Mouse (Mus musculus) heart, adult 2 months (tissue): ENCODE measurements at regions not wholly inside any gene's neighbourhood (a gene's known extent, or its start where the extent isn't known, plus 50 kb on each side); places are given as distances from the start of the nearest gene placed in this dataset.

Experiments
- DNase-seq, 2 experiments: peaks; one replicate each; pipeline ENCODE4 v3.0.0; 2021
- H3K27ac ChIP-seq: fragments of 200-600 bp; 2 replicates; pipeline ENCODE4 v1.8.1; 2022
- H3K27me3 ChIP-seq: fragments of 200-500 bp; 2 replicates; pipeline ENCODE4 v1.6.1; 2012; ENCODE audit warnings: mild to moderate bottlenecking, low read length, inconsistent platforms, mixed read lengths; ENCODE audit not compliant: control insufficient read depth, insufficient read depth
- H3K36me3 ChIP-seq: fragments of 200-500 bp; 2 replicates; pipeline ENCODE4 v1.6.1; 2012; ENCODE audit warnings: low read length, inconsistent platforms; ENCODE audit not compliant: control insufficient read depth, insufficient read depth
- H3K4me1 ChIP-seq: fragments of 200-500 bp; 2 replicates; pipeline ENCODE4 v1.6.1; 2011; ENCODE audit warnings: low read length; ENCODE audit not compliant: control insufficient read depth, insufficient read depth
- H3K4me3 ChIP-seq: fragments of 200-600 bp; 2 replicates; pipeline ENCODE4 v1.8.1; 2022
- H3K79me2 ChIP-seq: fragments of 200-500 bp; replicated peaks from 2 replicates; pipeline ENCODE4 v1.6.1; 2012; ENCODE audit warnings: mild to moderate bottlenecking, inconsistent platforms, low read length, moderate library complexity, mixed read lengths; ENCODE audit not compliant: control insufficient read depth, insufficient read depth
- H3K9ac ChIP-seq: fragments of 200-500 bp; 2 replicates; pipeline ENCODE4 v1.6.1; 2012; ENCODE audit warnings: low read depth, mild to moderate bottlenecking, control low read depth, inconsistent platforms, low read length, mixed read lengths
- CTCF ChIP-seq: fragments of 200-600 bp; IDR thresholded peaks from 2 replicates; pipeline ENCODE4 v1.8.1; 2022; ENCODE audit warnings: antibody characterized with exemption, mild to moderate bottlenecking, moderate library complexity
- EP300 ChIP-seq: fragments of 200-500 bp; IDR thresholded peaks from 2 replicates; pipeline ENCODE4 v1.6.1; 2011; ENCODE audit warnings: low read depth, low read length, control low read depth; ENCODE audit not compliant: insufficient read depth
- POLR2A ChIP-seq: fragments of 200-500 bp; IDR thresholded peaks from 2 replicates; pipeline ENCODE4 v1.6.1; 2011; ENCODE audit warnings: mild to moderate bottlenecking, low read depth, low read length, control low read depth; ENCODE audit not compliant: insufficient read depth
- WGBS: fragments of 180-500 bp; shearing (Covaris S2); methylation state at CpG from one replicate; pipeline ENCODE4 v1.1.7; 2018; 5-methylcytosine and 5-hydroxymethylcytosine counted together
- intact Hi-C: fragments of 180-260 bp; cut with DNase I; formaldehyde crosslinking; loops from one replicate; pipeline ENCODE4 v1.15.1; 2025

GRCm38 (mm10) chr8:8335256-8335972 is 325.6 kb downstream of the Efnb2 start:
- DNase-seq, result peak in 1 of 2 experiments; percentile 20
- Histone ChIP-seq H3K27me3 (no peaks in the 10 kb centered on the region), H3K4me1 (peaks cover 3% of the 10 kb centered on the region), H3K27ac (peak overlapping the region; percentile 81), H3K36me3 (no peaks in the 10 kb centered on the region), H3K4me3 (peak overlapping the region; percentile 11; the same call in 1 of the 2 replicates), H3K9ac (0 out of 2 replicates have a peak overlapping the region, but pooled peaks have one; percentile 4), H3K79me2 (no peaks in the 10 kb centered on the region)
- intact Hi-C loops, result no loop called here
- TF ChIP-seq CTCF (no peak), EP300 (no peak), POLR2A (no peak)
- WGBS, result 41% methylated on average over 19 of the region's 19 CpGs

GRCm38 (mm10) chr8:8334515-8334914 is 326.5 kb downstream of the Efnb2 start:
- 38% methylated on average over 7 of the region's 7 CpGs for WGBS
- intact Hi-C loops, result loop anchor here (5.0 kb wide), 1 partner anchor 323 kb away; no protein-coding TSS in a partner anchor

GRCm38 (mm10) chr8:8331249-8331648 is 329.8 kb downstream of the Efnb2 start:
- H3K36me3 ChIP-seq, result no peaks in the 10 kb centered on the region
- H3K27ac ChIP-seq, result no peak overlapping the region
- peaks cover 4% of the 10 kb centered on the region for H3K4me1 ChIP-seq
- intact Hi-C loops, result loop anchor here (5.0 kb wide), 1 partner anchor 326 kb away; no protein-coding TSS in a partner anchor
- TF ChIP-seq EP300 (no peak), CTCF (peak; percentile 27; the same call in 1 of the 2 replicates), POLR2A (no peak)
- no peaks in the 10 kb centered on the region for H3K79me2 ChIP-seq
- no peak overlapping the region for H3K9ac ChIP-seq
- peak; percentile 27 to 30 for DNase-seq
- H3K27me3 ChIP-seq, result no peaks in the 10 kb centered on the region
- WGBS, result 46% methylated on average over 7 of the region's 7 CpGs
- H3K4me3 ChIP-seq, result no peak overlapping the region

More at GRCm38 (mm10) chr8:8334515-8334914, 326.5 kb downstream of the Efnb2 start:
- H3K36me3 ChIP-seq, result no peaks in the 10 kb centered on the region
- no peaks in the 10 kb centered on the region for H3K79me2 ChIP-seq
- H3K27me3 ChIP-seq, result no peaks in the 10 kb centered on the region
- TF ChIP-seq POLR2A, result 0 out of 2 replicates have a peak, but pooled peaks have one; percentile 38
- no peak for TF ChIP-seq EP300
- H3K9ac ChIP-seq, result peak overlapping the region; percentile 28
- H3K27ac ChIP-seq, result peak overlapping the region; percentile 81
- peaks cover 3% of the 10 kb centered on the region for H3K4me1 ChIP-seq
- peak overlapping the region; percentile 25 for H3K4me3 ChIP-seq
- DNase-seq, result peak; percentile 59 to 62

- no peak overlapping the region for H3K27ac ChIP-seq
- no peaks in the 10 kb centered on the region for H3K79me2 ChIP-seq
- H3K27me3 ChIP-seq, result no peaks in the 10 kb centered on the region
- H3K9ac ChIP-seq, result no peak overlapping the region
- H3K36me3 ChIP-seq, result no peaks in the 10 kb centered on the region
- TF ChIP-seq EP300 (no peak), POLR2A (no peak), CTCF (no peak)
- H3K4me1 ChIP-seq, result peaks cover 1% of the 10 kb centered on the region
- no peak overlapping the region for H3K4me3 ChIP-seq
- intact Hi-C loops, result no loop called here
- WGBS, result 27% methylated on average over 7 of the region's 7 CpGs
- DNase-seq, result peak; percentile 28 to 39
These were observed 332.9 kb downstream of the Efnb2 start for GRCm38 (mm10) chr8:8328010-8328666.

- Histone ChIP-seq H3K27ac (no peak overlapping the region), H3K27me3 (no peaks in the 10 kb centered on the region), H3K36me3 (no peaks in the 10 kb centered on the region), H3K9ac (no peak overlapping the region), H3K4me3 (no peak overlapping the region), H3K4me1 (peaks cover 1% of the 10 kb centered on the region), H3K79me2 (no peaks in the 10 kb centered on the region)
- TF ChIP-seq POLR2A, result no peak
- TF ChIP-seq EP300, result no peak
- TF ChIP-seq CTCF, result no peak
- intact Hi-C loops, result no loop called here
- peak in 1 of 2 experiments; percentile 9 for DNase-seq
- WGBS, result 47% methylated on average over 16 of the region's 16 CpGs
These were observed 334.8 kb downstream of the Efnb2 start for GRCm38 (mm10) chr8:8326066-8326834.

- H3K27ac ChIP-seq, result no peak overlapping the region
- H3K4me3 ChIP-seq, result no peak overlapping the region
- DNase-seq, result no peak
- 63% methylated on average over 4 of the region's 4 CpGs for WGBS
- TF ChIP-seq POLR2A (no peak), EP300 (no peak), CTCF (no peak)
- intact Hi-C loops, result no loop called here
- peaks cover 1% of the 10 kb centered on the region for H3K4me1 ChIP-seq
- no peaks in the 10 kb centered on the region for H3K36me3 ChIP-seq
- no peaks in the 10 kb centered on the region for H3K27me3 ChIP-seq
- no peak overlapping the region for H3K9ac ChIP-seq
- no peaks in the 10 kb centered on the region for H3K79me2 ChIP-seq
These were observed 335.6 kb downstream of the Efnb2 start for GRCm38 (mm10) chr8:8325420-8325819.
